Mouse (Mus musculus) neural tube, embryonic 12.5 days (tissue): ENCODE results near the gene Olfr1344. TPM values are rescaled to one million over a fixed set of nuclear protein-coding genes. Genes with fewer than 3 reads are reported as not detected.
"Not testable (repeated sequence)": the region's sequence is repeated elsewhere in the genome, so short reads cannot be mapped to it uniquely, and the experiment has no call there.

Source experiments
- ATAC-seq: fragments of 200-750 bp; cut with Nextera tagmentation; 2 replicates; pipeline ENCODE4 v1.8.0; 2017; ENCODE audit warnings: low read depth, mild to moderate bottlenecking, moderate TSS enrichment, moderate library complexity; ENCODE audit not compliant: low FRiP score
- H3K27ac ChIP-seq: fragments of 300-500 bp; sonication (generic); 2 replicates; pipeline ENCODE4 v1.5.1; 2016
- H3K27me3 ChIP-seq: fragments of 300-500 bp; sonication (generic); replicated peaks from 2 replicates; pipeline ENCODE4 v1.6.1; 2016; ENCODE audit warnings: mild to moderate bottlenecking
- H3K36me3 ChIP-seq: fragments of 300-500 bp; sonication (generic); 2 replicates; pipeline ENCODE4 v1.6.1; 2016; ENCODE audit warnings: mild to moderate bottlenecking
- H3K4me1 ChIP-seq: fragments of 300-500 bp; sonication (generic); 2 replicates; pipeline ENCODE4 v1.6.1; 2016
- H3K4me2 ChIP-seq: fragments of 300-500 bp; sonication (generic); replicated peaks from 2 replicates; pipeline ENCODE4 v1.6.1; 2016; ENCODE audit warnings: mild to moderate bottlenecking
- H3K4me3 ChIP-seq: fragments of 300-500 bp; sonication (generic); 2 replicates; pipeline ENCODE4 v1.5.1; 2016
- H3K9ac ChIP-seq: fragments of 300-500 bp; sonication (generic); 2 replicates; pipeline ENCODE4 v1.6.1; 2016; ENCODE audit warnings: mild to moderate bottlenecking
- H3K9me3 ChIP-seq: fragments of 300-500 bp; sonication (generic); 2 replicates; pipeline ENCODE4 v1.6.1; 2016; ENCODE audit warnings: mild to moderate bottlenecking
- WGBS: fragments of 180-500 bp; shearing (Covaris S2); methylation state at CpG from one replicate; pipeline ENCODE4 v1.1.7; 2016; 5-methylcytosine and 5-hydroxymethylcytosine counted together
- polyA plus RNA-seq: library from polyadenylated mRNA; unstranded; fragments of >200 nt; fragmentation: Nextera tagmentation; extraction: Ambion mirVana; gene quantifications from 2 replicates; pipeline ENCODE4 v1.2.1, GENCODE M21; 2016

Olfr1344 gene
- polyA plus RNA-seq, 1 experiment from 2014 or later = not detected

DNA sequence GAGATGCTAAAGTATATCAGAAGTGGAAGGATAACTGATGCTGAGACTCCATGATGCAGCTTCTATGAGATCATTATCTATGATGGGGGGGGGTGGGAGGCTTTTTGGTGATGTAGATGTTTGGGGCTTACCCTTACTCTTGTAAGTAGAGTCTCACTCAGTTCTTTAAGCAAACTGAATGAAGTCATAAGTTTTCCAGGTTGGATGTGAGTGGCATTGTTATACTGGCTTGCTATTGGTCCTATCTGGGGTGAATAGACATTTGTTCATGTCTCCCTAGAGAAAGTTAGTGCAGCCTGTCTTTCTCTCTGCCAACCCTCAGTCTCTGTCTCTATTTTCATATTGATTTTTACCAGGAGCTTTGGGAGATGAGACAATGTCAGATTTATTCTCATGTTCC lies 17.4 kb downstream of the Olfr1344 start, which contains the start of gene Olfr1336:
Gene Olfr1336 (plus strand): TSS at position 301 of the 400 bp plus-strand sequence.
- Histone ChIP-seq H3K4me3 (no peak within 1 kb of the TSS), H3K9me3 (no peaks in the 10 kb centered on the region), H3K27ac (no peak within 1 kb of the TSS), H3K9ac (no peak within 1 kb of the TSS), H3K4me2 (no peak within 1 kb of the TSS), H3K4me1 (no peaks in the 10 kb centered on the region), H3K27me3 (no peaks in the 10 kb centered on the region), H3K36me3 (no peaks in the 10 kb centered on the region)
- ATAC-seq = no peak

DNA sequence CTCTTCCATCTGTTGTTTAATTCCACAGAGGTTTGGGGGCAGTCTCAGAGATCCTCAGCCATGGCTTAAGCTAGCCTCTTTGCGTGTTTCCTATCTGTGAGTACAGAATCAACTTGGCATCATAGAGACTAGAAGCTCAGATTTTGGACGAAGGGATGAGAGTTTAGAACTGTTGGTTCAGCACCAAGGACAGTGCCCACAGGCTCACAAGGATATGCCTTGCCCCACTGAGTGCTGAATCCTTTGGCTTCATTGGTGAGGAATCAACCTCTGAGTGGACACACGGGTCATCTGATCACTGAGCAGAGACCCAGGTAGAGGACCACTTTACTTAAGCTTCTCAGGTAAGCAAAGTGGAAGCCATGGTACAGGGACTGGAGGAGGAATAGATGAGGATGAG lies 17.9 kb downstream of the Olfr1344 start:
- 40% methylated on average over 3 of the region's 3 CpGs for WGBS
- Histone ChIP-seq H3K36me3 (no peaks in the 10 kb centered on the region), H3K4me1 (no peaks in the 10 kb centered on the region), H3K4me2 (no peak overlapping the region), H3K27ac (no peak overlapping the region), H3K9me3 (no peaks in the 10 kb centered on the region), H3K9ac (no peak overlapping the region), H3K4me3 (no peak overlapping the region), H3K27me3 (no peaks in the 10 kb centered on the region)
- no peak for ATAC-seq

DNA sequence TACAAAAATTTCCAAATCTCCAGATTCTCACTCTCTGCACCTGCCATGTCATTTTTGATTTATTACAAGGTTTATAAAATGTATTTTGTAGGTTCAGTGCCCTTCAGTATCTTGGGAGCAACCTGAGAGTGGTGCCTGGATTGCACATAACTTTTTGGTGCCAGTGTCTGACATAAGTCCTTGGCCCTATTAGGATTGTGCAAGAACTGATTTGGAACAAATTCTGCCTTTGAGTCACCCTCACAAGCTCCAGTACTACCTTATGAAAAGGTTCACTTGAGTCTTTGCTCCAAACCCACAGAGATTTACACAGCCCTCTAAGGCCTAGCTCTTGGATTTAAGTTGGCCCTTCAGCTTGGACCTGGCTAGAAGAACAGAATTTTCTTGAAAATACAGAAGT lies 28.5 kb downstream of the Olfr1344 start, which contains the start of gene Olfr1346:
Gene Olfr1346 (plus strand): TSS at position 151 of the 400 bp plus-strand sequence.
- ATAC-seq = no peak

DNA sequence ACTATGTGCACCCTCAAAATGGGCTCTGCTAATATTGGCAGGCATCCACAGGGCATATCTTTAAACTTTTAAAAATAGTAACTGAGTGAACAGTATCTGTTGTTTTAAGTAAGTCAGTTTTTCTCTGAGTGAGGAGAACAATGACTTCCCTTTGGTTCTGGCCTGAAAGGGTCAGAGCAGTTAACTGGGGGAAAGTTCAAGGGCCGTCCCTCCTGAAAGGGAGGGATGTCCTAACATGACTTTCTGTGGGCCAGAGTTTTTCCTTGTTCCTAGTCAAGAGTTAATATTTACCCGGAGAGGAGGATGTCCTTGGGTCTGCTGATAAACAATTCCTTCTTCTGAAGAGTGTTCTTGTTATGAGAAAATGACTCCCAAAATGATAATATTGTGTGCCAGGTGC lies 39.1 kb downstream of the Olfr1344 start:
- WGBS = 76% methylated on average over 2 of the region's 2 CpGs
- not testable (repeated sequence) for H3K4me3 ChIP-seq, H3K27ac ChIP-seq, ATAC-seq, H3K9ac ChIP-seq, H3K4me1 ChIP-seq, H3K4me2 ChIP-seq, H3K36me3 ChIP-seq, H3K27me3 ChIP-seq
- peaks cover 11% of the 10 kb centered on the region; the same call in 1 of the 2 replicates for H3K9me3 ChIP-seq

More for the DNA sequence above, 28.5 kb downstream of the Olfr1344 start, which contains the start of gene Olfr1346:
- Histone ChIP-seq H3K27me3 (no peaks in the 10 kb centered on the region), H3K27ac (no peak within 1 kb of the TSS), H3K9me3 (no peaks in the 10 kb centered on the region), H3K36me3 (no peaks in the 10 kb centered on the region), H3K4me2 (no peak within 1 kb of the TSS), H3K9ac (no peak within 1 kb of the TSS), H3K4me1 (no peaks in the 10 kb centered on the region), H3K4me3 (no peak within 1 kb of the TSS)

DNA sequence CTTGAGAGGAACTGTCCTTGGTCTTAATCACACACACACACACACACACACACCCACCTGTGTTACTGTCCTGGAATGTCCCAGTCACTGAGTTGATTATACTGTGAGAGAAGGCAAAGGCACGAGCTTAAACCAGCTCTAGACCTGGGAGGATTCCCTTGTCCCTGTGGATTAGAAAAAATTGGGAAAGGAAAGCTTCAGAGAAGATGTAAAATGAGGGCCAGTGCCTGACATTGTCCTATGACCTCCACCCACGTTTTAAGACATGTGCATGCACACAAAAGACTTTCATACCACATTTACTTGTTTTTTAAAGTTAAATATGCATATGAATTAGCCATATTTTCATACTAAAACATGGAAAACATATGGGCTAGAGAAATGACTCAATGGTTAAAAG lies 48.4 kb downstream of the Olfr1344 start, which contains the start of gene Olfr5:
Gene Olfr5 (minus strand): TSS at position 101 of the 400 bp plus-strand sequence.
- no peak within 1 kb of the TSS for H3K27ac ChIP-seq
- 0 out of 2 replicates have a peak, but pooled peaks cover 8% of the 10 kb centered on the region for H3K9me3 ChIP-seq
- no peak within 1 kb of the TSS for H3K4me2 ChIP-seq
- WGBS = 25% methylated on average over 2 of the region's 2 CpGs
- no peaks in the 10 kb centered on the region for H3K27me3 ChIP-seq
- no peak within 1 kb of the TSS for H3K9ac ChIP-seq
- H3K4me3 ChIP-seq = no peak within 1 kb of the TSS
- H3K36me3 ChIP-seq = no peaks in the 10 kb centered on the region
- ATAC-seq = no peak
- H3K4me1 ChIP-seq = no peaks in the 10 kb centered on the region

Other genes starting within 250 kb of the Olfr1344 start
- gene Galp, start 241.6 kb upstream of the Olfr1344 start, polyA plus RNA-seq = not detected in 2 replicates
- not detected in 2 replicates for gene Zscan5b, start 216.4 kb upstream of the Olfr1344 start, polyA plus RNA-seq
- not detected in 2 replicates for gene Epp13, start 186.0 kb upstream of the Olfr1344 start, polyA plus RNA-seq
- gene Zfp667, start 152.1 kb upstream of the Olfr1344 start, polyA plus RNA-seq = 15.1 and 15.4 TPM in 2 replicates
- 8.0 and 10.1 TPM in 2 replicates for gene Zfp583, start 107.4 kb upstream of the Olfr1344 start, polyA plus RNA-seq
- gene Gm3854, start 94.9 kb upstream of the Olfr1344 start, polyA plus RNA-seq = 3.7 and 5.2 TPM in 2 replicates
- 2.0 and 3.1 TPM in 2 replicates for gene Zfp78, start 75.4 kb upstream of the Olfr1344 start, polyA plus RNA-seq
- 15.5 and 15.6 TPM in 2 replicates for gene Zfp28, start 55.4 kb upstream of the Olfr1344 start, polyA plus RNA-seq
- gene Smim17, start 40.0 kb upstream of the Olfr1344 start, polyA plus RNA-seq = 1.5 and 1.7 TPM in 2 replicates
- not detected in 2 replicates for gene Gm20715, start 28.4 kb upstream of the Olfr1344 start, polyA plus RNA-seq
- gene Olfr1336, start 17.5 kb downstream of the Olfr1344 start, polyA plus RNA-seq = not detected in 2 replicates
- not detected in 2 replicates for gene Olfr1346, start 28.4 kb downstream of the Olfr1344 start, polyA plus RNA-seq
- not detected in 2 replicates for gene Olfr5, start 48.3 kb downstream of the Olfr1344 start, polyA plus RNA-seq
- gene Olfr1347, start 61.1 kb downstream of the Olfr1344 start, polyA plus RNA-seq = not detected in 2 replicates
- not detected in 2 replicates for gene Olfr1348, start 70.1 kb downstream of the Olfr1344 start, polyA plus RNA-seq
- gene Olfr1349, start 84.3 kb downstream of the Olfr1344 start, polyA plus RNA-seq = not detected in 2 replicates
- gene Olfr1350, start 126.2 kb downstream of the Olfr1344 start, polyA plus RNA-seq = not detected in 2 replicates